Mouse (Mus musculus): Measurements from ENCODE around the gene Rab33b. TPM values are rescaled to one million over a fixed set of nuclear protein-coding genes. Genes with fewer than 3 reads are reported as not detected.

Rab33b gene
- polyA plus RNA-seq, 1 experiment from 2014 or later: 20.1 TPM

DNA sequence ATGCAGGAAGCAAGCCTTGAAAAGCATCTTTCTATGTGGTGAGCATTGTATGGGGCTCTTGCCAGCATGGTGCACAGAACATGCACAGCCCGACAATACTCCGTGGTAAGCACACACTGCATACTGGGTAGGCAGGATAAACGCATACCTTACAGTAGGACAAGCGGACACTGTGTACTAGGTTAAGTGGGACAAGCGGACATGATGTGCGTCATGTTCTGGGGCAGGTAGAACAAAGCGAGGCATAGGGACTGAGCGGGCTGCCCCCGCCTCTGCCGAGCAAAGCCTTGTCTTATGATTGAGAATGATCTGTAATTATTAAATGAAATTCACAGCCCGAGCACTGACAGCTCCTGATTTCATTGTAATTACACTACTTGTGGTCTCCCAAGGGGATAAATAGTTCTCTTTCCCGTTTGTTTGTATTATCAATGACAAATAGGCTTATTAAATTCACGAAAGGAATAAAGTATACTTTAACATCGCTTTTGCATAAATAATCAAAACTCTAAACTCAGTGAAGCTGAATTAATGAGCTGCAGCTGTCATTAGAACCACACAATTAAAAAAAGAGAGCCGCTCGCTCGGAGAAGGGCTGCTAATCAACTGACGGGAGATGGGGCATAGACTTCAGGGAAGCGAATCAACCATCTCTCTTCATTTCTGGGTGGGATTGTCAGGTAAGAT lies 60.9 kb downstream of the Rab33b start:
- Histone ChIP-seq H3K36me3 (peaks cover 58% of the 10 kb centered on the region), H3K27me3 (no peaks in the 10 kb centered on the region), H3K4me2 (no peak overlapping the region), H3K9ac (no peak overlapping the region), H3K9me3 (replicated peaks) (no peaks in the 10 kb centered on the region), H3K4me1 (no peaks in the 10 kb centered on the region; the same call in 1 of the 2 replicates), H3K4me3 (replicated peaks) (no peak overlapping the region), H3K27ac (no peak overlapping the region)
- ATAC-seq (replicated peaks; ENCODE audit: low FRiP score): no peak
- 91% methylated on average over 19 of the region's 19 CpGs for WGBS

Other genes starting within 250 kb of the Rab33b start
- 58.2 and 73.7 TPM in 2 replicates for gene Elf2, start 143.3 kb upstream of the Rab33b start, polyA plus RNA-seq (2015; fragmentation: Nextera tagmentation; extraction: Ambion mirVana)
- gene Mgarp, start 87.2 kb upstream of the Rab33b start, polyA plus RNA-seq (2015; fragmentation: Nextera tagmentation; extraction: Ambion mirVana): 5.3 and 11.4 TPM in 2 replicates
- 771 and 842 TPM in 2 replicates for gene Ndufc1, start 74.9 kb upstream of the Rab33b start, polyA plus RNA-seq (2015; fragmentation: Nextera tagmentation; extraction: Ambion mirVana)
- 52.3 and 54.6 TPM in 2 replicates for gene Naa15, start 68.8 kb upstream of the Rab33b start, polyA plus RNA-seq (2015; fragmentation: Nextera tagmentation; extraction: Ambion mirVana)
- gene Setd7, start 77.0 kb downstream of the Rab33b start, polyA plus RNA-seq (2015; fragmentation: Nextera tagmentation; extraction: Ambion mirVana): 3.0 and 4.6 TPM in 2 replicates
- gene Mgst2, start 176.4 kb downstream of the Rab33b start, polyA plus RNA-seq (2015; fragmentation: Nextera tagmentation; extraction: Ambion mirVana): 1.6 and 3.5 TPM in 2 replicates